Mouse (Mus musculus): ENCODE data around the gene Best1.
A peak's percentile ranks its signal among the peaks of the same experiment; 100 is the strongest.

The Best1 gene

GRCm38 (mm10) chr19:10001206-10001969 lies at the start of gene Best1, which contains the start of gene Rab3il1:
Gene Best1 (minus strand): TSS chr19:10001633.
Gene Rab3il1 (plus strand): TSS chr19:10001669.
- DNase-seq, result no peak

GRCm38 (mm10) chr19:10050438-10050837 lies 49.0 kb upstream of the Best1 start:
- no peak for DNase-seq

GRCm38 (mm10) chr19:10049533-10049932 lies 48.1 kb upstream of the Best1 start:
- DNase-seq, result no peak

GRCm38 (mm10) chr19:10046983-10047382 lies 45.5 kb upstream of the Best1 start:
- no peak for DNase-seq

- DNase-seq, result peak; percentile 73 to 85
These were observed 44.9 kb upstream of the Best1 start for GRCm38 (mm10) chr19:10046346-10046745.

- no peak for DNase-seq
These were observed 44.3 kb upstream of the Best1 start for GRCm38 (mm10) chr19:10045707-10046106.

- DNase-seq, result peak; percentile 86 to 88
These were observed 42.2 kb upstream of the Best1 start for GRCm38 (mm10) chr19:10043643-10044042.

- peak in 1 of 2 experiments; percentile 58 for DNase-seq
These were observed 41.4 kb upstream of the Best1 start for GRCm38 (mm10) chr19:10042816-10043215.

- DNase-seq, result no peak
These were observed 40.8 kb upstream of the Best1 start for GRCm38 (mm10) chr19:10042232-10042631.

- peak; percentile 88 to 91 for DNase-seq
These were observed 40.1 kb upstream of the Best1 start, which contains the start of gene Fads3 for GRCm38 (mm10) chr19:10041388-10042148. Gene Fads3 (plus strand): TSS chr19:10041569.

- no peak for DNase-seq
These were observed 39.5 kb upstream of the Best1 start for GRCm38 (mm10) chr19:10040866-10041387.

- peak; percentile 55 to 67 for DNase-seq
These were observed 38.2 kb upstream of the Best1 start for GRCm38 (mm10) chr19:10039615-10040014.

GRCm38 (mm10) chr19:10038910-10039309 lies 37.5 kb upstream of the Best1 start:
- DNase-seq, result peak; percentile 58 to 71

- peak in 1 of 2 experiments; percentile 60 for DNase-seq
These were observed 36.9 kb upstream of the Best1 start for GRCm38 (mm10) chr19:10038364-10038763.

GRCm38 (mm10) chr19:10037534-10037933 lies 36.1 kb upstream of the Best1 start:
- DNase-seq, result peak; percentile 63 to 65

- DNase-seq, result peak; percentile 83 to 94
These were observed 33.5 kb upstream of the Best1 start for GRCm38 (mm10) chr19:10034785-10035447.

GRCm38 (mm10) chr19:10034356-10034755 lies 32.9 kb upstream of the Best1 start:
- no peak for DNase-seq

GRCm38 (mm10) chr19:10033211-10033973 lies 32.0 kb upstream of the Best1 start:
- peak; percentile 71 to 73 for DNase-seq

GRCm38 (mm10) chr19:10029746-10030145 lies 28.3 kb upstream of the Best1 start:
- DNase-seq, result peak; percentile 63 to 84

- DNase-seq, result peak; percentile 85
These were observed 23.9 kb upstream of the Best1 start for GRCm38 (mm10) chr19:10025169-10025875.

GRCm38 (mm10) chr19:10023304-10023758 lies 21.9 kb upstream of the Best1 start:
- DNase-seq, result no peak
